Mouse (Mus musculus) embryonic facial prominence, embryonic 15.5 days (tissue): Measurements from ENCODE around the gene Zfp638. TPM values are rescaled to one million over a fixed set of nuclear protein-coding genes. Genes with fewer than 3 reads are reported as not detected.
A peak's percentile ranks its signal among the peaks of the same experiment; 100 is the strongest.

ENCODE experiments used
- ATAC-seq: fragments of 200-750 bp; cut with Nextera tagmentation; 2 replicates; pipeline ENCODE4 v1.8.0; 2017; ENCODE audit warnings: low read depth, moderate TSS enrichment; ENCODE audit not compliant: insufficient number of reproducible peaks, low FRiP score, low TSS enrichment
- H3K27ac ChIP-seq: fragments of 300-500 bp; sonication (generic); replicated peaks from 2 replicates; pipeline ENCODE4 v1.5.1; 2015; ENCODE audit warnings: mild to moderate bottlenecking, inconsistent platforms
- H3K27me3 ChIP-seq: fragments of 300-500 bp; sonication (generic); 2 replicates; pipeline ENCODE4 v1.6.1; 2015; ENCODE audit warnings: inconsistent platforms
- H3K36me3 ChIP-seq: fragments of 300-500 bp; sonication (generic); 2 replicates; pipeline ENCODE4 v1.6.1; 2015; ENCODE audit warnings: mild to moderate bottlenecking, inconsistent platforms
- H3K4me1 ChIP-seq: fragments of 300-500 bp; sonication (generic); 2 replicates; pipeline ENCODE4 v1.6.1; 2015; ENCODE audit warnings: inconsistent platforms
- H3K4me2 ChIP-seq: fragments of 300-500 bp; sonication (generic); replicated peaks from 2 replicates; pipeline ENCODE4 v1.6.1; 2015; ENCODE audit warnings: mild to moderate bottlenecking, inconsistent platforms
- H3K4me3 ChIP-seq: fragments of 300-500 bp; sonication (generic); replicated peaks from 2 replicates; pipeline ENCODE4 v1.5.1; 2015; ENCODE audit warnings: mild to moderate bottlenecking, inconsistent platforms
- H3K9ac ChIP-seq: fragments of 300-500 bp; sonication (generic); 2 replicates; pipeline ENCODE4 v1.6.1; 2015; ENCODE audit warnings: inconsistent platforms
- H3K9me3 ChIP-seq: fragments of 300-500 bp; sonication (generic); replicated peaks from 2 replicates; pipeline ENCODE4 v1.6.1; 2016; ENCODE audit warnings: inconsistent platforms
- WGBS: fragments of 180-500 bp; shearing (Covaris S2); methylation state at CpG from one replicate; pipeline ENCODE4 v1.1.7; 2015; 5-methylcytosine and 5-hydroxymethylcytosine counted together
- polyA plus RNA-seq: library from polyadenylated mRNA; unstranded; fragments of >200 nt; fragmentation: Nextera tagmentation; extraction: Ambion mirVana; gene quantifications from 2 replicates; pipeline ENCODE4 v1.2.1, GENCODE M21; 2015

The Zfp638 gene
- polyA plus RNA-seq, 1 experiment from 2014 or later = 52.7 TPM

GRCm38 (mm10) chr6:83891251-83891650 lies 24.3 kb downstream of the Zfp638 start:
- no peaks in the 10 kb centered on the region for H3K4me1 ChIP-seq
- ATAC-seq = no peak
- no peak overlapping the region for H3K9ac ChIP-seq
- H3K36me3 ChIP-seq = no peaks in the 10 kb centered on the region
- no peak overlapping the region for H3K27ac ChIP-seq
- no peak overlapping the region for H3K4me2 ChIP-seq
- H3K9me3 ChIP-seq = no peaks in the 10 kb centered on the region
- no peak overlapping the region for H3K4me3 ChIP-seq
- WGBS = 87% methylated on average over 5 of the region's 5 CpGs
- H3K27me3 ChIP-seq = no peaks in the 10 kb centered on the region

DNA sequence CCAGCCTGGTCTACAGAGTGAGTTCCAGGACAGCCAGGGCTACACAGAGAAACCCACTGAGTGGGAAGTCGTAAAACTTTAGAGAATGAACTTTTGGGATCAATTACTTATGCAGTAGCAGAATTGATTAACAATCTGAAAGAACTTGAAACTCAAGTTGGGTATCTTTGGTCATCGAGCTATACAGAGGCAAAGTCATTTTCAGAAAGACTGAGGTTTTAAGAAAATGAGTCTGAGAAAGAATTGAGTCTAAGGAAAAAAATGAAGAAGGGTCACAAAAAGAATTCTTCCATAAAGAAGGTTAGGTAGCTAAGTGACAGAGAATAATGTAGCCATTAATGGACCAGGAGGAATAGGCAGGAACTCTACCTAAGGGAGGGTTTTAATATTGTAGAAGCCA lies 24.8 kb downstream of the Zfp638 start:
- WGBS = 82% methylated on average over 2 of the region's 2 CpGs
- no peaks in the 10 kb centered on the region for H3K9me3 ChIP-seq

GRCm38 (mm10) chr6:83893086-83893485 lies 26.2 kb downstream of the Zfp638 start:
- H3K27me3 ChIP-seq = no peaks in the 10 kb centered on the region
- no peak for ATAC-seq
- WGBS = 92% methylated on average over 1 of the region's 1 CpGs
- no peaks in the 10 kb centered on the region for H3K36me3 ChIP-seq
- H3K9ac ChIP-seq = no peak overlapping the region
- no peaks in the 10 kb centered on the region for H3K4me1 ChIP-seq
- H3K4me2 ChIP-seq = no peak overlapping the region
- H3K27ac ChIP-seq = no peak overlapping the region
- H3K4me3 ChIP-seq = no peak overlapping the region
- H3K9me3 ChIP-seq = no peaks in the 10 kb centered on the region

More for the DNA sequence above, 24.8 kb downstream of the Zfp638 start:
- no peaks in the 10 kb centered on the region for H3K4me1 ChIP-seq
- no peak overlapping the region for H3K27ac ChIP-seq
- ATAC-seq = no peak
- no peak overlapping the region for H3K9ac ChIP-seq
- no peaks in the 10 kb centered on the region for H3K36me3 ChIP-seq
- H3K27me3 ChIP-seq = no peaks in the 10 kb centered on the region
- H3K4me2 ChIP-seq = no peak overlapping the region
- no peak overlapping the region for H3K4me3 ChIP-seq

DNA sequence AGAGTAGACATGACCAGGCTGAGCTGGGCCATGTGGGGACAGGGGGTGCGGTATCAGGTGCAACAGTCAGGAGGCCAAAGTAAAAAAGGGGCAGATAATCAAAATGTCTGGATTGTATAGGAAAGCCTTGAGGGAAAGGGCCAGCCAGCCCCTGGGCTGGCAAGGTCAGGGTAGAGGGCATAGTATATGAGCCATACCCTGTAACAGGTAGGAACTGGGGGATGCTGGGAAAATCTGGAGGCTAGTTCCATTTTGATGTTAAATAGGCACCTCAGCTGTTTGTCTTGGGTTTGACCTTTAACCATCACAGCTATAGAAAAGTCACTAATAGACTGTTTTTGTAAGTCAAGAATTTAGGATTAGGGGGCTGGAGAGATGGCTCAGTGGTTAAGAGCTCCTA lies 26.7 kb downstream of the Zfp638 start:
- Histone ChIP-seq H3K4me2 (no peak overlapping the region), H3K4me3 (no peak overlapping the region), H3K9ac (no peak overlapping the region), H3K4me1 (no peaks in the 10 kb centered on the region), H3K27me3 (no peaks in the 10 kb centered on the region), H3K36me3 (no peaks in the 10 kb centered on the region), H3K9me3 (no peaks in the 10 kb centered on the region), H3K27ac (no peak overlapping the region)
- no peak for ATAC-seq
- 92% methylated on average over 1 of the region's 1 CpGs for WGBS

GRCm38 (mm10) chr6:83899142-83899541 lies 32.2 kb downstream of the Zfp638 start:
- Histone ChIP-seq H3K4me1 (no peaks in the 10 kb centered on the region), H3K4me2 (no peak overlapping the region), H3K9ac (no peak overlapping the region), H3K27ac (no peak overlapping the region), H3K36me3 (no peaks in the 10 kb centered on the region), H3K27me3 (no peaks in the 10 kb centered on the region), H3K9me3 (no peaks in the 10 kb centered on the region), H3K4me3 (no peak overlapping the region)
- whole genome bisulfite sequencing = 52% methylated on average over 4 of the region's 4 CpGs
- no peak for ATAC-seq

DNA sequence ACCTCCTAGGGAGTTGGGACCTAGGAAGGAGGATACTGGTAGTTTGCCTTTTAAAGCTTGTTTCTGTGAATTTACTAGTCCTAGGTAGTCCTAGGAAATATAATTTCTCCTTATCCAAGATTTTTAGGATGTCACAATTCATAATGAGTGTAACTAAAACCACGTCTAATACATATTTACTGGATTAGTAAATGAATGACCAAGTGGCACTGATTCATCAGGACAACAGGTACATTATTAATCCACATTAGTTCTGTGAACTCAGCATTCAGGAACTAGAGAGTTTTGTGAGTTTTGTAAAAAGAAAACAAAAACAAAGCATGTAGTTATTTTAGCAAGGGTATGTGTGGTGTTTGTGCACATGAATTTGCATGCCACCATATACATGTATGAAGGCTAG lies 38.4 kb downstream of the Zfp638 start:
- no peak overlapping the region for H3K4me2 ChIP-seq
- no peak overlapping the region for H3K27ac ChIP-seq
- 54% methylated on average over 1 of the region's 1 CpGs for WGBS
- H3K27me3 ChIP-seq = peaks cover 3% of the 10 kb centered on the region; the same call in 1 of the 2 replicates
- no peak overlapping the region for H3K4me3 ChIP-seq
- no peaks in the 10 kb centered on the region for H3K4me1 ChIP-seq
- no peaks in the 10 kb centered on the region for H3K9me3 ChIP-seq
- H3K36me3 ChIP-seq = no peaks in the 10 kb centered on the region
- ATAC-seq = no peak
- H3K9ac ChIP-seq = no peak overlapping the region

DNA sequence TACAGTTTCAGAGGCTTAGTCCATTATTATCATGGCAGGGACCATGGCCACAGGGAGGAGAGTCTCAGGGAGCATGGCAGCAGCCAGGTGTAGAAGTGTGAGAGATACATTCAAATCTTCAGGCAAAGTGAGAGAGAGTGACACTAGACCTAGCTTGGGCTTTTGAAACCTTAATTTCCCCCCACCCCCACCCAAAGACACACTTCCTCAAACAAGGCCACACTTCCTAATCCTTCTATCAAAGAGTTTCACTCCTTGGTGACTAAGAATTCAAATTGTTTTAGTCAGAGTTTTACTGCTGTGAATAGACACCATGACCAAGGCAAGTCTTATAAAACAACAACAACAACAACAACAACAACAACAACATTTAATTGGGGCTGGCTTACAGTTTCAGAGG lies 39.8 kb downstream of the Zfp638 start:
- no peak overlapping the region for H3K4me3 ChIP-seq
- no peak overlapping the region for H3K9ac ChIP-seq
- no peak overlapping the region for H3K4me2 ChIP-seq
- H3K9me3 ChIP-seq = no peaks in the 10 kb centered on the region
- no peak overlapping the region for H3K27ac ChIP-seq
- H3K36me3 ChIP-seq = no peaks in the 10 kb centered on the region
- H3K27me3 ChIP-seq = peaks cover 3% of the 10 kb centered on the region; the same call in 1 of the 2 replicates
- no peaks in the 10 kb centered on the region for H3K4me1 ChIP-seq
- no peak for ATAC-seq

- no peak for ATAC-seq
- no peaks in the 10 kb centered on the region for H3K4me1 ChIP-seq
- no peak overlapping the region for H3K4me3 ChIP-seq
- no peaks in the 10 kb centered on the region for H3K36me3 ChIP-seq
- 16% methylated on average over 4 of the region's 4 CpGs for WGBS
- H3K27me3 ChIP-seq = peaks cover 3% of the 10 kb centered on the region; the same call in 1 of the 2 replicates
- no peaks in the 10 kb centered on the region for H3K9me3 ChIP-seq
- no peak overlapping the region for H3K27ac ChIP-seq
- H3K4me2 ChIP-seq = no peak overlapping the region
- no peak overlapping the region for H3K9ac ChIP-seq
Measured at GRCm38 (mm10) chr6:83908386-83908785, 41.5 kb downstream of the Zfp638 start.

GRCm38 (mm10) chr6:83913710-83914109 lies 46.8 kb downstream of the Zfp638 start:
- 39% methylated on average over 4 of the region's 4 CpGs for WGBS
- H3K27ac ChIP-seq = no peak overlapping the region
- no peaks in the 10 kb centered on the region for H3K36me3 ChIP-seq
- H3K4me2 ChIP-seq = peak overlapping the region; percentile 34; the same call in 1 of the 2 replicates
- peak overlapping the region; percentile 94 for H3K4me3 ChIP-seq
- H3K4me1 ChIP-seq = no peaks in the 10 kb centered on the region
- H3K9ac ChIP-seq = no peak overlapping the region
- no peak for ATAC-seq
- H3K27me3 ChIP-seq = no peaks in the 10 kb centered on the region
- no peaks in the 10 kb centered on the region for H3K9me3 ChIP-seq

DNA sequence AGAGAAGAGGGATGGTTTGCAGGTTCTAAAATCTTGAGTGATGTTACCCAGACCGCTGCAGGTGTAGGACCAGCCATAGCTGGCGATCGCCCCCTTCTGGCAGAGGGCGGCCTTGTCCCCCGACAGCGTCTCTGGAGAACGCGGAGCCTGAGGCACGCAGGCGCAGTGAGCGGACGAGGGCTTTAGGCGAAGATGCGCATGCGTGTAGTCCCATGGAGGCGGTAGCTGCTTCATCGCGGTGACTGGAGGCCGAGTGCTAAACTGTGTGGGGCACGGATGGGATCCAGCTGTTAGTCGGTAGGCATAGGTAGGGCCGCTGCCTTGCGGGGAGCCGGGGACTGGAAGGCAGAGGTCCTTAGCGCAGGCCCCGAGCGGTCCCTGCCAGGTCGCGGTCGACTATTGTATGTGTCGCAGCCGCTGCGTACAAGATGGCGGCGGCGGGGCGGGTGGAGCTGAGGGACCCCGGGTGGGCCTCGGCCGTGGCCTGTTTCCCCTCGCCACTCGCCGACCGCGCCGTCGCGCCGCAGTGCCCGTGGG lies 47.3 kb downstream of the Zfp638 start:
- H3K36me3 ChIP-seq = no peaks in the 10 kb centered on the region
- peak overlapping the region; percentile 87 for H3K9ac ChIP-seq
- no peaks in the 10 kb centered on the region for H3K9me3 ChIP-seq
- H3K27ac ChIP-seq = peak overlapping the region; percentile 97
- H3K4me3 ChIP-seq = peak overlapping the region; percentile 94
- peak; percentile 96 for ATAC-seq
- H3K4me2 ChIP-seq = peak overlapping the region; percentile 48
- under 1% methylated on average over 48 of the region's 50 CpGs for WGBS
- H3K4me1 ChIP-seq = no peaks in the 10 kb centered on the region
- H3K27me3 ChIP-seq = no peaks in the 10 kb centered on the region

- Histone ChIP-seq H3K4me2 (peak overlapping the region; percentile 48), H3K27me3 (no peaks in the 10 kb centered on the region), H3K4me1 (no peaks in the 10 kb centered on the region), H3K9me3 (no peaks in the 10 kb centered on the region), H3K4me3 (peak overlapping the region; percentile 94), H3K27ac (peak overlapping the region; percentile 97), H3K9ac (peak overlapping the region; percentile 87), H3K36me3 (no peaks in the 10 kb centered on the region)
- peak; percentile 82 for ATAC-seq
- under 1% methylated on average over 40 of the region's 40 CpGs for WGBS
Measured at GRCm38 (mm10) chr6:83914720-83915271, 47.9 kb downstream of the Zfp638 start.

DNA sequence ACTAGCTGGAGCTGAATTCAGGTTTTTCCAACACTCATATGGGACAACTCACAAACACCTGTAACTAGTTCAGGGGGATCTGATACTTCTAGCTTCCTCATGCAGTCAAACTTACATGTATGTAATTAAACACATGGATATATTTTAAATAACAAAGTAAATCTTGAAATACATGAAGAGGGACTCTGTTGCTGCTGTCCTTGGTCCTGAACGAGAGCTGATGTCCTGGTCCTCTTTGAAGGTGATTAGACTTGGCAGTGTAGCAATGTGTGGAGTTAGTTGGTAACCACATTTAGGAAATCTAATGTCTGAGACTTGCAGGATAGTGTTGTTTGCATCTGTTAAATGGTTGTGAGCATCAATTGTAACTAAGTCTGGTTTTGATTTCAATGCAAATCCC lies 60.5 kb downstream of the Zfp638 start:
- 50% methylated on average over 1 of the region's 1 CpGs for WGBS
- no peak overlapping the region for H3K4me3 ChIP-seq
- H3K27ac ChIP-seq = no peak overlapping the region
- H3K4me1 ChIP-seq = no peaks in the 10 kb centered on the region
- no peaks in the 10 kb centered on the region for H3K9me3 ChIP-seq
- no peak overlapping the region for H3K9ac ChIP-seq
- H3K36me3 ChIP-seq = peaks cover 12% of the 10 kb centered on the region; the same call in 1 of the 2 replicates
- no peak for ATAC-seq
- H3K27me3 ChIP-seq = no peaks in the 10 kb centered on the region
- no peak overlapping the region for H3K4me2 ChIP-seq
